Mouse (Mus musculus) heart, embryonic 10.5 days (tissue): Measurements from ENCODE around the gene Fryl. TPM values are rescaled to one million over a fixed set of nuclear protein-coding genes. Genes with fewer than 3 reads are reported as not detected.

Experiments
- DNase-seq: peaks from one replicate; pipeline ENCODE4 v3.0.0-alpha.2; 2017; ENCODE audit warnings: low spot score
- H3K27ac ChIP-seq: fragments of 300-500 bp; sonication (generic); 2 replicates; pipeline ENCODE4 v1.5.1; 2016; ENCODE audit warnings: mild to moderate bottlenecking
- H3K27me3 ChIP-seq: fragments of 300-500 bp; sonication (generic); 2 replicates; pipeline ENCODE4 v1.6.1; 2016; ENCODE audit warnings: mild to moderate bottlenecking; ENCODE audit not compliant: poor library complexity, insufficient read depth, severe bottlenecking
- H3K36me3 ChIP-seq: fragments of 300-500 bp; sonication (generic); 2 replicates; pipeline ENCODE4 v1.6.1; 2016; ENCODE audit warnings: mild to moderate bottlenecking, moderate library complexity
- H3K4me1 ChIP-seq: fragments of 300-500 bp; sonication (generic); 2 replicates; pipeline ENCODE4 v1.6.1; 2016; ENCODE audit warnings: mild to moderate bottlenecking
- H3K4me3 ChIP-seq: fragments of 300-500 bp; sonication (generic); 2 replicates; pipeline ENCODE4 v1.5.1; 2016; ENCODE audit warnings: mild to moderate bottlenecking, moderate library complexity
- H3K9me3 ChIP-seq: fragments of 300-500 bp; sonication (generic); 2 replicates; pipeline ENCODE4 v1.6.1; 2016; ENCODE audit warnings: mild to moderate bottlenecking, moderate library complexity
- WGBS: fragments of 180-500 bp; shearing (Covaris S2); methylation state at CpG from one replicate; pipeline ENCODE4 v1.1.7; 2016; 5-methylcytosine and 5-hydroxymethylcytosine counted together
- polyA plus RNA-seq: library from polyadenylated mRNA; unstranded; fragments of >200 nt; fragmentation: Nextera tagmentation; extraction: Ambion mirVana; gene quantifications from 2 replicates; pipeline ENCODE4 v1.2.1, GENCODE M21; 2016

Gene Fryl
- polyA plus RNA-seq = 27.7 and 32.6 TPM in 2 replicates

DNA sequence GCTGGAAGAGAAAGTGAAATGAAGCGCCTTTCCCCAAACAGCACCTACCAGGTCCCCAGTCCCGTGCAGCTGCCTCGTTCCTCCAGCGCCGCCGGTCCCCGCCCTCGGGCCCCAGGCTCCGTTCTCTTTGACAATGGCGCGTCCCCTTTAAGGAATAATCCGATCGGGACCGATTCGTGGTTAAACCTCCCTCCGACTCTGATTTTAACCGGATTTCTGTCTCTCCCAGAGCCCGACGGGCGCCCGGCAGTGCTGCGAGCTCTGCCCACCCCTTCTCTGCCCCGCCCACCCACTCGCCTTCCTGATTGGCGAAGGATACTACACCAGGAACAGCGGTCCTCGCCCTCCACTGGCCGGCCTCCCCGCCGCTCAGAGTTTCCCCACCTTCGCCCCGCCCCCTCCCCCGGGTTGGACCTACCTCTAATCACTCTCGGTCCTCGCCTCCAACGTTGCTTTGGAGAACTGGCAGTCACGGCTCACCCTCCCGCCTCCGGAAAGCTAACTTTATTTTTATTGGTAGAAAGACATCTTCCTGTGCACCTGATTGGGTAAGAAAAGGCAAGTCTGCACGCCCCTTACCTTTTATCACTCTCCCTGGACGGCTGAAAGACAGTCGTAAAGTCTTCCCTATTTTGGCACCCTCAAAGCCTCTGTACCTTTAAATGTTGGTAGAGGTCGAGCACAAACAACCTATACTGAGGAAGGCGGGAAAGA lies at the start of gene Fryl:
Gene Fryl, minus strand, starts transcription at position 268 of the 714 bp plus-strand sequence.
- under 1% methylated on average over 44 of the region's 44 CpGs for WGBS
- Histone ChIP-seq H3K4me3 (peak within 1 kb of the TSS; percentile 98), H3K4me1 (peaks cover 27% of the 10 kb centered on the region), H3K27me3 (no peaks in the 10 kb centered on the region), H3K9me3 (no peaks in the 10 kb centered on the region), H3K36me3 (no peaks in the 10 kb centered on the region), H3K27ac (peak within 1 kb of the TSS; percentile 97)
- peak; percentile 100 for DNase-seq

GRCm38 (mm10) chr5:73304507-73304906 lies 48.1 kb upstream of the Fryl start:
- no peak for DNase-seq
- peaks cover 87% of the 10 kb centered on the region for H3K36me3 ChIP-seq
- no peaks in the 10 kb centered on the region for H3K9me3 ChIP-seq
- H3K27ac ChIP-seq = no peak overlapping the region
- no peaks in the 10 kb centered on the region for H3K4me1 ChIP-seq
- no peak overlapping the region for H3K4me3 ChIP-seq
- 84% methylated on average over 12 of the region's 12 CpGs for WGBS
- H3K27me3 ChIP-seq = no peaks in the 10 kb centered on the region

DNA sequence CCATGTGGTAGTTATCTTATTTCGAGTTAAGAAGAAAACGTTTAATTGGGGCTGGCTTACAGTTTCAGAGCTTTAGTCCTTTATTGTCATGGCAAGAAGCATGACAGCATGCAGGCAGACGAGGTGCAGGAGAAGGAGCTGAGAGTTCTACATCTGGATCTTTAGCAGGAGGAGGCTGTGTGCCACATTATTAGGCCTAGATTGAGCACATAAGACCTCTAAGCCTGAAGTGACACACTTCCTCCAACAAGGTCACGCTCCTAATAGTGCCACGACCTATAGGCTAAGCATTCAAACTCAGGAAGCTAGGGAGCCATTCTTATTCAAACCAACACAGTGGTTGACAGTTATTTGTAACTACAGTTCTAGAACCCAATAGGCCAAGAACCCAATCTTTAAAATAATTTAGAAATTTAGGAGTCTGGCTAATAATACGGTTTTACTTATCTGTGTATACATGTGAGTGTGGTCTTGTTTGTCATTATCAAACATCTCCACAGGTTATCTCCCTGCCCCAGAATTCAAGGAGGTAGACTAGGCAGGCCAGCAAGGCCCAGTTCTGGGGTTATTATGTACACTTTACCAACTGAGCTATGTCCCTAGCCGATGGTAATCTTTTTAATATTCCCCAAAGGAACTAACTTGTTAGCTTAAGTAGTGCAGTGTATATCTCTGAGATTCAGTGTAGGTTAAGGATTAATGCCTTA lies 45.3 kb upstream of the Fryl start:
- H3K27ac ChIP-seq = no peak overlapping the region
- H3K4me3 ChIP-seq = no peak overlapping the region
- no peaks in the 10 kb centered on the region for H3K4me1 ChIP-seq
- no peaks in the 10 kb centered on the region for H3K9me3 ChIP-seq
- H3K36me3 ChIP-seq = peaks cover 81% of the 10 kb centered on the region
- H3K27me3 ChIP-seq = no peaks in the 10 kb centered on the region
- DNase-seq = no peak
- 87% methylated on average over 7 of the region's 7 CpGs for WGBS

GRCm38 (mm10) chr5:73295916-73296315 lies 39.5 kb upstream of the Fryl start:
- H3K36me3 ChIP-seq = peaks cover 56% of the 10 kb centered on the region
- H3K9me3 ChIP-seq = no peaks in the 10 kb centered on the region
- H3K4me1 ChIP-seq = peaks cover 11% of the 10 kb centered on the region; the same call in 1 of the 2 replicates
- H3K27ac ChIP-seq = no peak overlapping the region
- DNase-seq = peak; percentile 56
- H3K27me3 ChIP-seq = no peaks in the 10 kb centered on the region
- no peak overlapping the region for H3K4me3 ChIP-seq
- WGBS = 85% methylated on average over 4 of the region's 4 CpGs

DNA sequence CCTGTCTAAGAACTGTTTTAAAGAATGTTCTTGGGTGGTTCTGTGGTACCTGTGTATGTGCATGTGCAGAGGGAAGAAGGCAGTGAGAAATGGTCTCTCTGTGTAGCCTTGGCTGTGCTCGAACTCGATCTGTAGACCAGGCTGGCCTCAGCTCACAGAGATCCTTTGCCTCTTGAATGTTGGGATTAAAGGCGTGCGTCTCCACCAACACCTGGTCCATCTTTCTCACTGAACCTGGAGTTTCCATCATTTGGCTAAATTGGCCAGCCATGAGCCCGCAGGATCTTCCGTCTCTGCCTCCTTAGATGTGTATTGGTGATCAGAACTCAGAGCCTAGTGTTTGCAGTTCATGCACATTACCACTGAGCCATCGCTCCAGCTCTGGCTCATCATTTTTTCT lies 38.6 kb upstream of the Fryl start:
- no peaks in the 10 kb centered on the region for H3K9me3 ChIP-seq
- no peak overlapping the region for H3K4me3 ChIP-seq
- peak; percentile 64 for DNase-seq
- 96% methylated on average over 7 of the region's 7 CpGs for WGBS
- H3K27ac ChIP-seq = no peak overlapping the region
- no peaks in the 10 kb centered on the region for H3K27me3 ChIP-seq
- peaks cover 11% of the 10 kb centered on the region; the same call in 1 of the 2 replicates for H3K4me1 ChIP-seq
- H3K36me3 ChIP-seq = peaks cover 48% of the 10 kb centered on the region

DNA sequence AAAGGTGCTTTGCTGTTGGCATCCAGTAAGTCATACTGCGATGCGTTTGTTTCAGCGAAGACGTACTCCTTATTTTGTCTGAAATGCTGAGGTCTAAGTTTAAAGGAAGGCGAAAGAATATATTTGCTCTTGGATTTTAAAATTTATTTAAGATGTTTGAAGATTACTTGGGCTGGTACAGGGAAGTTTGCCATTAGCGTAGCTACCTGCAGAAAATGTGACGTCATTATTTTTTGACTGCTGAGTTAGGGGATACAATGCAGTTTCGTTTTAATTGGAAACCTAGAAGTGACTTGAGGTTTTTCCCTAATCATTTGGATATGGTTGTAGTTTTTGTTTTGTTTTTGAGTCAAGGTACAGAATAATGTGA lies 37.0 kb upstream of the Fryl start:
- peak overlapping the region; percentile 100 for H3K27ac ChIP-seq
- H3K27me3 ChIP-seq = no peaks in the 10 kb centered on the region
- H3K4me1 ChIP-seq = peaks cover 11% of the 10 kb centered on the region; the same call in 1 of the 2 replicates
- DNase-seq = no peak
- H3K4me3 ChIP-seq = peak overlapping the region; percentile 100
- H3K9me3 ChIP-seq = no peaks in the 10 kb centered on the region
- WGBS = 14% methylated on average over 8 of the region's 8 CpGs
- H3K36me3 ChIP-seq = peaks cover 34% of the 10 kb centered on the region

DNA sequence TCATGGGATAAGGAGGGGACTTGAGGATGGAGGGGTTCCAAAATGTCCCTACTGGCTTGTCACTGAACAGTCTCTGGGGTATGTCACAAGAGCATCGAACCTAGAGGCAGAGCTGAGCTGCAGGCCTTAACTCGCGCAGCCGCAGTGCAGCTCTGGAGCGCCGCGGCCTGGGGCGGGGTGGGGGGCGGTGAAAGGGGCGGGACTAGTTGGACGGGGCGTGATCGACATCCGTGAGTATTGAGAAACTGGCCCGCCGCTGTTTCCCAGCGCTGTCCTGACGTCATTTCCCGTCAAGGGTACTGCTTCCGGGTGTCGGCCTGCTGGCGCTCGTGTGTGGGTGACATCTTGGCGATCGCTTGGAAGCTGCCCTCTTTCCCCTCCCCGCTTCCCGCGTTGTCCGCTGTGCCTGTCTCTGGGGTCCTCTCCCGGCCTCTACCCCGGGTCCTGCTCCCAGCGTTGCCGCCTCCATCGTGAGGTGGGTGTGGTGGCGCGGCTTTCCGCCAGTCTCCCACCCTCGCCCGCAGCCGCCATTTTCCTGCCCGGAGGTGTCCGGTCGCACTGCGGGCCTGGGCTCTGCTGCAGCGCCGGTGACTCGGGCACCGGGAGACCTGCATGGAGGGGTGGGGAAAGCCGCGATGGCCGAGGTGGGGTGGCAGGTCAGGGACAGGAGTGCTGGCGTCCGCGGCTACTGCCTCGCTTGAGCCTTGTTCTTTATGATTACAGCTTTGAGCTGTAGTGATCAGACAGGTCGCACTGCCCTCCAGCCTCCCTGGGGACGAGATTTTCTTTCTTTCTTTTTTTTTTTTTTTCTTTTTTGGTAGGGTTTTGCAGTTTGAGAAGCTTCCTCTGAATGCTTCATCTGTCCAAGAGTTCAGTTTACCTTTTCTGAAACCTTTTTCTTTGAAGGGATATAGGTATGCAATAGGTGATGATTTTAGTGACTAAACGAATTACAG lies 36.4 kb upstream of the Fryl start, which contains the start of gene Ociad1:
Gene Ociad1, plus strand, starts transcription at position 283 of the 956 bp plus-strand sequence.
- Histone ChIP-seq H3K27ac (peak within 1 kb of the TSS; percentile 100), H3K9me3 (no peaks in the 10 kb centered on the region), H3K4me3 (peak within 1 kb of the TSS; percentile 100), H3K4me1 (peaks cover 11% of the 10 kb centered on the region; the same call in 1 of the 2 replicates), H3K27me3 (no peaks in the 10 kb centered on the region), H3K36me3 (peaks cover 27% of the 10 kb centered on the region)
- under 1% methylated on average over 58 of the region's 58 CpGs for WGBS
- DNase-seq = peak; percentile 99

- DNase-seq = no peak
Measured at GRCm38 (mm10) chr5:73289900-73290299, 33.5 kb upstream of the Fryl start.

GRCm38 (mm10) chr5:73286603-73287002 lies 30.2 kb upstream of the Fryl start:
- no peaks in the 10 kb centered on the region for H3K4me1 ChIP-seq
- peak; percentile 7 for DNase-seq
- WGBS = 81% methylated on average over 5 of the region's 5 CpGs
- H3K9me3 ChIP-seq = no peaks in the 10 kb centered on the region
- H3K36me3 ChIP-seq = no peaks in the 10 kb centered on the region
- no peak overlapping the region for H3K27ac ChIP-seq
- no peaks in the 10 kb centered on the region for H3K27me3 ChIP-seq
- H3K4me3 ChIP-seq = no peak overlapping the region

More at GRCm38 (mm10) chr5:73289900-73290299, 33.5 kb upstream of the Fryl start:
- Histone ChIP-seq H3K4me1 (peaks cover 8% of the 10 kb centered on the region; the same call in 1 of the 2 replicates), H3K36me3 (peaks cover 2% of the 10 kb centered on the region), H3K9me3 (no peaks in the 10 kb centered on the region), H3K27ac (no peak overlapping the region), H3K4me3 (no peak overlapping the region), H3K27me3 (no peaks in the 10 kb centered on the region)
- 62% methylated on average over 2 of the region's 2 CpGs for WGBS

DNA sequence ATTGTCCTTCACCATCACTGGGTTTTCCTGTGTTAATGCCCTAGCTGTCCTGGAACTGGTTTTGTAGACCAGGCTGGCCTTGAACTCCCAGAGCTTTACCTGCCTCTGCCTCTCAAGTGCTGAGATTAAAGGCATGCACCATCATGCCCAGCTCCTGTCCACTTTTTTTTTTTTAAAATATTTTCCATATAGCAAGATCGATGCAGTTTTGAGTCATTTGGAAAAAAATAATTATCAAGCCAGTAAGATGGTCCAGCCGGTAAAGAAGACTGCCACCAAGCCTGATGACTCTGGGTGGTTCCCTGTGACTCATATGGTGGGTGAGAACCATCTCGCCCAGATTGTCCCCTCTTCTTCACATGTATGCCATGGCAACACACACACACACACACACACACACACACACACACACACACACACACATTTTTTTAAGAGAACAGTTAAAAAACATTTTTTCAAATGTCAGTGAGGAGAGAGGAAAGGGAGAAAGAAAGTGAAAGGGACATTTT lies 29.1 kb upstream of the Fryl start:
- Histone ChIP-seq H3K27me3 (no peaks in the 10 kb centered on the region), H3K27ac (no peak overlapping the region), H3K4me1 (0 out of 2 replicates have a peak, but pooled peaks cover under 1% of the 10 kb centered on the region), H3K36me3 (no peaks in the 10 kb centered on the region), H3K4me3 (no peak overlapping the region), H3K9me3 (no peaks in the 10 kb centered on the region)
- 80% methylated on average over 3 of the region's 3 CpGs for WGBS
- DNase-seq = peak; percentile 27

- H3K4me1 ChIP-seq = peaks cover 13% of the 10 kb centered on the region; the same call in 1 of the 2 replicates
- no peak overlapping the region for H3K27ac ChIP-seq
- no peak overlapping the region for H3K4me3 ChIP-seq
- no peaks in the 10 kb centered on the region for H3K36me3 ChIP-seq
- no peaks in the 10 kb centered on the region for H3K27me3 ChIP-seq
- DNase-seq = peak; percentile 67
- no peaks in the 10 kb centered on the region for H3K9me3 ChIP-seq
Measured at GRCm38 (mm10) chr5:73284046-73284445, 27.6 kb upstream of the Fryl start.

DNA sequence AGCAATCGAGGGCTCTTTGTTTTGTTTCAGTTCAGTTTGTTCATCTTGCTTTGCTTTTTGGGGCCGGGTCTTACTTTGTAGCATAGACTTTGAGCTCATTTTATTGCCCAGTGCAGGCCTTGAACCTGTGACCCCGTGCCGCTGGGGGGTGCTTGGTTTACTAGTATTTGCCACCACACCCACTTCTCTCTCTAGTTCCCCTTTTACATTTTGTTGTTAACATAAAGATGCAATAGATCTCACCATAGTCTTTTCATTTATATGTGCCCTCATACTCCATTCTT lies 24.1 kb upstream of the Fryl start:
- 68% methylated on average over 4 of the region's 4 CpGs for WGBS
- peak overlapping the region; percentile 13; the same call in 1 of the 2 replicates for H3K27ac ChIP-seq

More for the DNA sequence above, 24.1 kb upstream of the Fryl start:
- DNase-seq = peak; percentile 70
- Histone ChIP-seq H3K4me1 (peaks cover 16% of the 10 kb centered on the region; the same call in 1 of the 2 replicates), H3K9me3 (no peaks in the 10 kb centered on the region), H3K27me3 (no peaks in the 10 kb centered on the region), H3K4me3 (no peak overlapping the region), H3K36me3 (no peaks in the 10 kb centered on the region)
